Comparison of ENCODE assay signal across 16 mouse cellular contexts in the genomic region with DNA sequence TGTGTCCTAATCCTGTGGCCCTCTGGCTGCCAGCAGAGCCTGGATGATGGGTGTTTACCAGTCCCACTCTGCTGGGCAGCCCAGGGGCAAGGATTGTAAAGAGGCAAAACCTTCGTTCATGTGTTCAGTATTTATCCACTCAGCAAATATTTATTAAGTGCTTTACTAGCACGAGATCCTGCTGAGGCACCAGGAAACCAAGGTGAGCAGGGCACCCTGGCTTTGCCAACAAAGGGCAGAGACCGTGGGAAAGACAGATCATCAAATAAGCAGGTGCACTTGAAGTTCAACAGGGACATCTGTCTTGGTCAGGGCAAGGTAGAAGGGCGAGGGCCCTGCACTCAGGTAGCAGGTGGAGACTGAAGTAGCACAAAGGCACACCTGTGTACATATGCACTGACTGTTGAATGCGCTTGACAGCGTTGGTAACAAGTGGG. TPM values are rescaled to one million over a fixed set of nuclear protein-coding genes. Genes with fewer than 3 reads are reported as not detected.
DNase-seq lines count a peak whose midpoint lies in the region; TF ChIP-seq lines count a peak whose summit lies in the region.
"Had no signal": no experiment of that assay in that cellular context is flagged by ENCODE, and none has a peak within 500 bp of the region (broad histone marks: within the 10 kb centered on the region; RNA-seq: fewer than 3 reads in every experiment).

No protein-coding gene starts in this region.

- no peak for DNase-seq in layer of hippocampus, adult 2 months (ENCODE audit: low spot score in 2 of 2)
- DNase-seq in layer of hippocampus, postnatal 36 days: no peak
- peak; percentile 63 to 71 for DNase-seq in urinary bladder, postnatal 36 days (ENCODE audit: low spot score in 2 of 2)
- DNase-seq in urinary bladder, postnatal 4 days (ENCODE audit: low spot score in 2 of 2): no peak
- peak; percentile 22 to 53 for DNase-seq in lung, postnatal 4 days
- no peak for DNase-seq in embryo, embryonic 10.5 days (ENCODE audit: low spot score)
- DNase-seq in thymus, postnatal 4 days: no peak
- DNase-seq: cerebellum, adult 18-20 months; gastrocnemius, postnatal 36 days; right cerebral cortex, postnatal 14 days had no signal

- H3K4me3 ChIP-seq in layer of hippocampus, adult 2 months: no peak overlapping the region
- H3K4me3 ChIP-seq: embryonic facial prominence, embryonic 13.5 days had no signal

- TF ChIP-seq CTCF in layer of hippocampus, adult 2 months (conservative IDR thresholded peaks at IDR 0.05): no peak

- H3K27ac ChIP-seq in layer of hippocampus, adult 2 months: peak overlapping the region; percentile 39; the same call in 1 of the 2 replicates
- H3K27ac ChIP-seq: embryonic facial prominence, embryonic 13.5 days had no signal

RNA-seq across cellular contexts. Expression of a gene that starts 29.0 kb away (rescaled TPM):
- 100 to 1,000 TPM; 367 to 391 TPM for total RNA-seq in layer of hippocampus, adult 2 months (2021)
- total RNA-seq in layer of hippocampus, postnatal 36 days (2021): 100 to 1,000 TPM; 370 to 401 TPM

RNA-seq across cellular contexts. Expression of a gene that starts 29.3 kb away (rescaled TPM):
- total RNA-seq in layer of hippocampus, adult 2 months (2021): 10 to 100 TPM; 33.1 to 34.0 TPM
- 10 to 100 TPM; 33.0 to 38.2 TPM for total RNA-seq in layer of hippocampus, postnatal 36 days (2021)

RNA-seq across cellular contexts. Expression of a gene that starts 37.6 kb away (rescaled TPM):
- 10 to 100 TPM; 23.7 to 25.0 TPM for total RNA-seq in layer of hippocampus, adult 2 months (2021)
- 10 to 100 TPM; 22.2 to 25.8 TPM for total RNA-seq in layer of hippocampus, postnatal 36 days (2021)

RNA-seq across cellular contexts. Expression of a gene that starts 55.3 kb away (rescaled TPM):
- not detected for total RNA-seq in layer of hippocampus, adult 2 months (2021)
- total RNA-seq in layer of hippocampus, postnatal 36 days (2021): not detected
- total RNA-seq: common myeloid progenitor, adult 5-6 weeks; ES-E14; gastrocnemius, postnatal 36 days; heart, postnatal 25 days; megakaryocyte-erythroid progenitor cell, adult 5-6 weeks; midbrain, postnatal 0 days had no signal

Comparison
In these comparisons a context has a peak if more than half of its experiments do, and no peak if none do; other contexts are left out.
1. DNase-seq: peak in urinary bladder, postnatal 36 days (2 of 2) and lung, postnatal 4 days (2 of 2); none in layer of hippocampus, adult 2 months (0 of 2), layer of hippocampus, postnatal 36 days (0 of 2), urinary bladder, postnatal 4 days (0 of 2), embryo, embryonic 10.5 days (single experiment) and thymus, postnatal 4 days (single experiment).